Mouse (Mus musculus) spleen, adult 12 weeks (tissue): ENCODE measurements around the gene Gskip.

Experiments
- DNase-seq: peaks from one replicate; pipeline ENCODE4 v3.0.0; 2022; ENCODE audit warnings: low spot score

Gene Gskip

GRCm38 (mm10) chr12:105683933-105684901 is at the start of gene Gskip:
TSS of gene Gskip (plus strand) at chr12:105684829.
- peak; percentile 48 for DNase-seq

GRCm38 (mm10) chr12:105636551-105636950 is 48.1 kb upstream of the Gskip start:
- no peak for DNase-seq

- DNase-seq, result no peak
These were observed 47.1 kb upstream of the Gskip start for GRCm38 (mm10) chr12:105637554-105637953.

- no peak for DNase-seq
These were observed 41.8 kb upstream of the Gskip start for GRCm38 (mm10) chr12:105642770-105643321.

- no peak for DNase-seq
These were observed 28.8 kb upstream of the Gskip start for GRCm38 (mm10) chr12:105655850-105656249.

GRCm38 (mm10) chr12:105676274-105676673 is 8.4 kb upstream of the Gskip start:
- no peak for DNase-seq

GRCm38 (mm10) chr12:105678211-105678610 is 6.4 kb upstream of the Gskip start:
- DNase-seq, result no peak

GRCm38 (mm10) chr12:105678762-105679161 is 5.9 kb upstream of the Gskip start:
- no peak for DNase-seq

GRCm38 (mm10) chr12:105685001-105685691 is 517 bp downstream of the Gskip start, which contains the start of gene Atg2b:
TSS of gene Atg2b (minus strand) at chr12:105685211.
- DNase-seq, result peak; percentile 89

GRCm38 (mm10) chr12:105686791-105687190 is 2.2 kb downstream of the Gskip start:
- no peak for DNase-seq

- DNase-seq, result no peak
These were observed 2.8 kb downstream of the Gskip start for GRCm38 (mm10) chr12:105687416-105687815.

- DNase-seq, result no peak
These were observed 3.9 kb downstream of the Gskip start for GRCm38 (mm10) chr12:105688546-105688945.

GRCm38 (mm10) chr12:105689435-105689834 is 4.8 kb downstream of the Gskip start:
- no peak for DNase-seq

GRCm38 (mm10) chr12:105694021-105694420 is 9.4 kb downstream of the Gskip start:
- no peak for DNase-seq

- DNase-seq, result no peak
These were observed 11.2 kb downstream of the Gskip start for GRCm38 (mm10) chr12:105695848-105696247.

GRCm38 (mm10) chr12:105697104-105697780 is 12.6 kb downstream of the Gskip start:
- no peak for DNase-seq

GRCm38 (mm10) chr12:105700433-105700832 is 15.8 kb downstream of the Gskip start:
- DNase-seq, result no peak

- DNase-seq, result peak; percentile 78
These were observed 21.3 kb downstream of the Gskip start, which contains the start of gene Ak7 for GRCm38 (mm10) chr12:105705799-105706487. TSS of gene Ak7 (plus strand) at chr12:105705976.

- peak; percentile 7 for DNase-seq
These were observed 34.0 kb downstream of the Gskip start for GRCm38 (mm10) chr12:105718616-105719015.

- no peak for DNase-seq
These were observed 35.6 kb downstream of the Gskip start for GRCm38 (mm10) chr12:105720196-105720595.

- no peak for DNase-seq
These were observed 37.0 kb downstream of the Gskip start for GRCm38 (mm10) chr12:105721452-105722132.
